Mouse (Mus musculus): ENCODE data around the gene B630019K06Rik. TPM values are rescaled to one million over a fixed set of nuclear protein-coding genes. Genes with fewer than 3 reads are reported as not detected.

Gene B630019K06Rik
- polyA plus RNA-seq, 1 experiment from 2014 or later = 0.33 TPM

DNA sequence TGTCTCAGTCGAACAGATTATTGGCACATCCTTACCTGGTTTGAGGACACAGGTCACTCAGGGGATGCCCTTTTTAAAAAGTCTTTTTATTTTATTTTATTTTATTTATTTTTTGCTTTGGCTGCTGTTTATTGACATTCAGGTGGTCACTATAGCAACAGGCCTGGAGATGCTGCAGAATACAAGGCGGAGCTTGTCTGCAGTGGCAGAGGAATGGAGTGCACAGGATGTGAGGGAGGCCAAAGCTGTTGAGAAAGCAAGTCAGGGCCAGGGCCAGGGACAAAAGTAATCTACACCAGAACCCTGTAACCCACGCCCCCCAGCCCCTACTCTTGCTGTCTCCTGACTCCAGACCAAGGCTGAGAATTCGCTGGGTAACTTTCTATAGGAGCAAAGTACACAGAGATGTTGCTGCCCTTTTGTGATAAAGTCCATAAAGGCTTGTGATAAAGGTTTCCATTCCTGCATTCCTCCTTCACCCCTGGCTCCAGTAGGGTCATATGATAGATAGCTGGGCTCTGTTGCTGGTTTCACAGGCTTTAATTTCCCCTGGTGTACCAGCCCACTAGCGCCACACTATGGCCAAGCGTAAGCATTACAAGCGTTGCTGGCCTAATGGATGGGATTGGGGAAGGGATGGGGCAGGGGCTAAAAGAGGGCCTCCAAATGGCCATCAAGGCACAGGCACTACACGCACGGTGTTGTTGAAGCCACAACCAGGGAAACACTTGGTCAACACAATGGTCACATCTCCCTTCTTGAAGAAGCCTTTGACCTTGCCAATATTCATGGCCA is 29.8 kb downstream of the B630019K06Rik start:
- H3K27me3 ChIP-seq = no peaks in the 10 kb centered on the region
- DNase-seq (no peak), ATAC-seq (ENCODE audit: low read depth) (no peak)
- no peaks in the 10 kb centered on the region for H3K36me3 ChIP-seq
- no peaks in the 10 kb centered on the region for H3K4me1 ChIP-seq (replicated peaks)
- no peak overlapping the region for H3K27ac ChIP-seq
- H3K4me2 ChIP-seq = no peak overlapping the region
- H3K4me3 ChIP-seq (replicated peaks) = no peak overlapping the region
- 39% methylated on average over 9 of the region's 9 CpGs for WGBS (ENCODE audit: insufficient replicate concordance)
- no peak overlapping the region for H3K9ac ChIP-seq
- no peaks in the 10 kb centered on the region for H3K9me3 ChIP-seq (replicated peaks)

- ATAC-seq (ENCODE audit: low read depth) (no peak), DNase-seq (no peak)
- Histone ChIP-seq H3K27me3 (no peaks in the 10 kb centered on the region), H3K36me3 (no peaks in the 10 kb centered on the region), H3K4me1 (replicated peaks) (no peaks in the 10 kb centered on the region), H3K4me2 (no peak overlapping the region), H3K9me3 (replicated peaks) (no peaks in the 10 kb centered on the region), H3K27ac (no peak overlapping the region), H3K9ac (no peak overlapping the region), H3K4me3 (replicated peaks) (no peak overlapping the region)
- WGBS (ENCODE audit: insufficient replicate concordance) = 33% methylated on average over 4 of the region's 4 CpGs
Observed at GRCm38 (mm10) chrX:8927308-8927707, 35.1 kb downstream of the B630019K06Rik start.

- H3K4me1 ChIP-seq (replicated peaks) = no peaks in the 10 kb centered on the region
- H3K27ac ChIP-seq = no peak overlapping the region
- 73% methylated on average over 8 of the region's 8 CpGs for WGBS (ENCODE audit: insufficient replicate concordance)
- no peaks in the 10 kb centered on the region for H3K9me3 ChIP-seq (replicated peaks)
- no peak overlapping the region for H3K4me3 ChIP-seq (replicated peaks)
- no peaks in the 10 kb centered on the region for H3K27me3 ChIP-seq
- ATAC-seq (ENCODE audit: low read depth) (no peak), DNase-seq (no peak)
- H3K4me2 ChIP-seq = no peak overlapping the region
- H3K9ac ChIP-seq = no peak overlapping the region
- no peaks in the 10 kb centered on the region for H3K36me3 ChIP-seq
Observed at GRCm38 (mm10) chrX:8944041-8944440, 51.9 kb downstream of the B630019K06Rik start.

Other genes with a start within 250 kb of the B630019K06Rik start
- not detected in 2 replicates for gene Ssxb8, start 201.5 kb upstream of the B630019K06Rik start, polyA plus RNA-seq (2015; fragmentation: Nextera tagmentation; extraction: Ambion mirVana)
- not detected in 2 replicates for gene Ssx9, start 143.9 kb upstream of the B630019K06Rik start, polyA plus RNA-seq (2015; fragmentation: Nextera tagmentation; extraction: Ambion mirVana)
- not detected in 2 replicates for gene Ssxb5, start 88.7 kb upstream of the B630019K06Rik start, polyA plus RNA-seq (2015; fragmentation: Nextera tagmentation; extraction: Ambion mirVana)
- not detected in 2 replicates for gene Gm6592, start 48.4 kb upstream of the B630019K06Rik start, polyA plus RNA-seq (2015; fragmentation: Nextera tagmentation; extraction: Ambion mirVana)
- gene Gm5751, start 18.1 kb upstream of the B630019K06Rik start, polyA plus RNA-seq (2015; fragmentation: Nextera tagmentation; extraction: Ambion mirVana) = not detected in 2 replicates
- gene Fthl17b, start 70.6 kb downstream of the B630019K06Rik start, polyA plus RNA-seq (2015; fragmentation: Nextera tagmentation; extraction: Ambion mirVana) = not detected in 2 replicates
- gene Fthl17c, start 84.2 kb downstream of the B630019K06Rik start, polyA plus RNA-seq (2015; fragmentation: Nextera tagmentation; extraction: Ambion mirVana) = not detected in 2 replicates
- not detected in 2 replicates for gene Fthl17d, start 94.4 kb downstream of the B630019K06Rik start, polyA plus RNA-seq (2015; fragmentation: Nextera tagmentation; extraction: Ambion mirVana)
- gene Fthl17e, start 141.1 kb downstream of the B630019K06Rik start, polyA plus RNA-seq (2015; fragmentation: Nextera tagmentation; extraction: Ambion mirVana) = not detected in 2 replicates
- not detected in 2 replicates for gene Fthl17f, start 170.6 kb downstream of the B630019K06Rik start, polyA plus RNA-seq (2015; fragmentation: Nextera tagmentation; extraction: Ambion mirVana)
- not detected in 2 replicates for gene 4930402K13Rik, start 212.2 kb downstream of the B630019K06Rik start, polyA plus RNA-seq (2015; fragmentation: Nextera tagmentation; extraction: Ambion mirVana)